Mouse (Mus musculus) MEL (cell line): ENCODE measurements at regions not wholly inside any gene's neighbourhood (a gene's known extent, or its start where the extent isn't known, plus 50 kb on each side); places are given as distances from the start of the nearest gene placed in this dataset.

Source experiments
- DNase-seq: peaks from one replicate; pipeline ENCODE4 v3.0.0; 2011; ENCODE audit warnings: low read depth, low spot score
- H3K27ac ChIP-seq: 2 replicates; pipeline ENCODE4 v1.5.1; 2012; ENCODE audit warnings: low read depth, mild to moderate bottlenecking, control low read depth, low read length, moderate library complexity; ENCODE audit not compliant: control insufficient read depth
- H3K27me3 ChIP-seq, 2 experiments: fragments of 150-350 bp in 1 of 2; sonication (generic) in 1 of 2; 2 replicates each; pipeline ENCODE4 v1.6.1; 2012; ENCODE audit warnings: low read length in 2 of 2, mild to moderate bottlenecking in 2 of 2, improper control_type of control experiment in 1 of 2, moderate library complexity in 1 of 2; ENCODE audit not compliant: insufficient read depth in 2 of 2, control insufficient read depth in 1 of 2
- H3K36me3 ChIP-seq, 2 experiments: 2 replicates each; pipeline ENCODE4 v1.6.1; 2012 to 2014; ENCODE audit warnings: low read length in 2 of 2, improper control_type of control experiment in 1 of 2, inconsistent platforms in 1 of 2, mild to moderate bottlenecking in 1 of 2; ENCODE audit not compliant: insufficient read depth in 2 of 2, control insufficient read depth in 1 of 2
- H3K4me1 ChIP-seq, 2 experiments: fragments of 150-350 bp in 1 of 2; sonication (generic) in 1 of 2; 2 replicates each; pipeline ENCODE4 v1.6.1; 2012; ENCODE audit warnings: low read length in 2 of 2, improper control_type of control experiment in 1 of 2, mild to moderate bottlenecking in 1 of 2; ENCODE audit not compliant: insufficient read depth in 2 of 2, control insufficient read depth in 1 of 2
- H3K4me3 ChIP-seq, 2 experiments: fragments of 150-350 bp in 1 of 2; sonication (generic) in 1 of 2; 2 replicates each; pipeline ENCODE4 v1.5.1; 2012; ENCODE audit warnings: low read depth in 2 of 2, low read length in 2 of 2, mild to moderate bottlenecking in 2 of 2, moderate library complexity in 2 of 2, control low read depth in 1 of 2, improper control_type of control experiment in 1 of 2; ENCODE audit not compliant: control insufficient read depth in 1 of 2, insufficient read depth in 1 of 2
- H3K79me2 ChIP-seq: 2 replicates; pipeline ENCODE4 v1.6.1; 2012; ENCODE audit warnings: mild to moderate bottlenecking, low read length, moderate library complexity; ENCODE audit not compliant: control insufficient read depth, poor library complexity, insufficient read depth
- H3K9ac ChIP-seq: 2 replicates; pipeline ENCODE4 v1.6.1; 2012; ENCODE audit warnings: low read depth, mild to moderate bottlenecking, control low read depth, low read length, moderate library complexity; ENCODE audit not compliant: control insufficient read depth, poor library complexity, severe bottlenecking
- H3K9me3 ChIP-seq: fragments of 150-350 bp; sonication (generic); replicated peaks from 2 replicates; pipeline ENCODE4 v1.6.1; 2012; ENCODE audit warnings: mild to moderate bottlenecking, low read length, improper control_type of control experiment, moderate library complexity; ENCODE audit not compliant: insufficient read depth
- CHD1 ChIP-seq: IDR thresholded peaks from 2 replicates; pipeline ENCODE4 v1.6.1; 2012; ENCODE audit warnings: low read depth, mild to moderate bottlenecking, inconsistent platforms, low read length, improper control_type of control experiment
- CHD2 ChIP-seq: IDR thresholded peaks from 2 replicates; pipeline ENCODE4 v1.6.1; 2011; ENCODE audit warnings: low read length, improper control_type of control experiment
- ETS1 ChIP-seq: IDR thresholded peaks from 2 replicates; pipeline ENCODE4 v1.6.1; 2012; ENCODE audit warnings: low read depth, mild to moderate bottlenecking, inconsistent platforms, low read length, improper control_type of control experiment, moderate library complexity
- GABPA ChIP-seq: IDR thresholded peaks from 2 replicates; pipeline ENCODE4 v1.6.1; 2012; ENCODE audit warnings: low read depth, mild to moderate bottlenecking, inconsistent platforms, low read length, improper control_type of control experiment, moderate library complexity
- HCFC1 ChIP-seq: IDR thresholded peaks from 2 replicates; pipeline ENCODE4 v1.6.1; 2012; ENCODE audit warnings: low read depth, mild to moderate bottlenecking, inconsistent platforms, low read length, improper control_type of control experiment, moderate library complexity
- MEF2A ChIP-seq: IDR thresholded peaks from 2 replicates; pipeline ENCODE4 v1.6.1; 2014; ENCODE audit warnings: low read depth, mild to moderate bottlenecking, inconsistent platforms, low read length, improper control_type of control experiment; ENCODE audit not compliant: poor library complexity, insufficient replicate concordance, severe bottlenecking; ENCODE audit errors: extremely low read depth
- NRF1 ChIP-seq: IDR thresholded peaks from 2 replicates; pipeline ENCODE4 v1.6.1; 2014; ENCODE audit warnings: low read depth, mild to moderate bottlenecking, inconsistent platforms, low read length, improper control_type of control experiment, moderate library complexity; ENCODE audit not compliant: poor library complexity, insufficient read depth, severe bottlenecking
- POLR2AphosphoS5 ChIP-seq: IDR thresholded peaks from 2 replicates; pipeline ENCODE4 v1.6.1; 2012; ENCODE audit warnings: low read depth, borderline replicate concordance, mild to moderate bottlenecking, inconsistent platforms, low read length, moderate library complexity, mixed read lengths
- SMC3 ChIP-seq: IDR thresholded peaks from 2 replicates; pipeline ENCODE4 v1.6.1; 2011; ENCODE audit warnings: low read depth, low read length, improper control_type of control experiment
- TBP ChIP-seq: IDR thresholded peaks from 2 replicates; pipeline ENCODE4 v1.8.0; 2011; ENCODE audit warnings: low read depth, low read length, improper control_type of control experiment
- TCF12 ChIP-seq: IDR thresholded peaks from 2 replicates; pipeline ENCODE4 v1.6.1; 2014; ENCODE audit warnings: low read depth, mild to moderate bottlenecking, inconsistent platforms, low read length, improper control_type of control experiment, moderate library complexity
- UBTF ChIP-seq: IDR thresholded peaks from 2 replicates; pipeline ENCODE4 v1.6.1; 2012; ENCODE audit warnings: low read depth, mild to moderate bottlenecking, inconsistent platforms, low read length, improper control_type of control experiment, moderate library complexity, borderline replicate concordance; ENCODE audit not compliant: insufficient read depth
- USF1 ChIP-seq: IDR thresholded peaks from 2 replicates; pipeline ENCODE4 v1.6.1; 2014; ENCODE audit warnings: low read depth, mild to moderate bottlenecking, inconsistent platforms, low read length, improper control_type of control experiment, moderate library complexity
- USF2 ChIP-seq, 2 experiments: IDR thresholded peaks; 2 replicates each; pipeline ENCODE4 v1.6.1; 2011 to 2012; ENCODE audit warnings: improper control_type of control experiment in 2 of 2, low read length in 2 of 2, borderline replicate concordance in 1 of 2, inconsistent platforms in 1 of 2, low read depth in 1 of 2, mild to moderate bottlenecking in 1 of 2; ENCODE audit not compliant: insufficient read depth in 1 of 2
- ZC3H11A ChIP-seq: IDR thresholded peaks from 2 replicates; pipeline ENCODE4 v1.6.1; 2012; ENCODE audit warnings: low read depth, mild to moderate bottlenecking, inconsistent platforms, low read length, improper control_type of control experiment

- 0 out of 2 replicates have a peak, but pooled peaks have one; percentile 54 for TF ChIP-seq TBP
- no peak for TF ChIP-seq CHD1
- no peak for TF ChIP-seq NRF1
- TF ChIP-seq HCFC1: peak; percentile 57; the same call in 1 of the 2 replicates
- TF ChIP-seq ETS1: peak; percentile 95
- TF ChIP-seq MEF2A: no peak
- TF ChIP-seq UBTF: no peak
- TF ChIP-seq USF2 (IDR thresholded peaks at IDR 0.05; ENCODE audit: borderline replicate concordance in 1 of 2, insufficient read depth in 1 of 2, low read depth in 1 of 2, low read length in 2 of 2): no peak
- TF ChIP-seq USF1: peak; percentile 52
- TF ChIP-seq ZC3H11A: no peak
- TF ChIP-seq TCF12: peak; percentile 83
Measured at GRCm38 (mm10) chr4:89485981-89486531, 175.2 kb upstream of the Cdkn2b start (continued).

GRCm38 (mm10) chr4:89478646-89479237 lies 167.9 kb upstream of the Cdkn2b start:
- peaks cover 11 to 24% of the 10 kb centered on the region in 2 experiments for H3K4me1 ChIP-seq
- TF ChIP-seq GABPA (no peak), POLR2AphosphoS5 (no peak), ZC3H11A (no peak), CHD2 (no peak), NRF1 (no peak), USF1 (no peak), SMC3 (no peak), HCFC1 (no peak)
- TF ChIP-seq, all 39 proteins: peak for 0
- Histone ChIP-seq H3K4me3 (no peak overlapping the region), H3K9me3 (no peaks in the 10 kb centered on the region), H3K27me3 (no peaks in the 10 kb centered on the region), H3K36me3 (peaks cover 0 to 28% of the 10 kb centered on the region in 2 experiments; a peak in 2 of 4 replicates), H3K79me2 (no peaks in the 10 kb centered on the region), H3K9ac (no peak overlapping the region), H3K27ac (peak overlapping the region; percentile 40; the same call in 1 of the 2 replicates)
- peak; percentile 46 for DNase-seq
